ENCODE assay signal across 8 mouse cellular contexts in genomic region chr13:46911018-46911419, GRCm38 (mm10). TPM values are rescaled to one million over a fixed set of nuclear protein-coding genes. Genes with fewer than 3 reads are reported as not detected.
DNase-seq lines count a peak whose midpoint lies in the region; ATAC-seq lines count a peak whose summit lies in the region.

No protein-coding gene starts in this region.

- ATAC-seq in heart, embryonic 11.5 days (replicated peaks; ENCODE audit: insufficient number of reproducible peaks, low FRiP score, low TSS enrichment) = no peak
- no peak for ATAC-seq in heart, embryonic 14.5 days (ENCODE audit: insufficient number of reproducible peaks, insufficient read depth, low FRiP score, low read depth)
- ATAC-seq in intestine, embryonic 16.5 days = no peak

- H3K36me3 ChIP-seq in heart, embryonic 11.5 days (ENCODE audit: control insufficient read depth, insufficient read depth, low read length) = no peaks in the 10 kb centered on the region
- peaks cover 3% of the 10 kb centered on the region; the same call in 1 of the 2 replicates for H3K36me3 ChIP-seq in heart, embryonic 14.5 days (ENCODE audit: control insufficient read depth, insufficient read depth, low read length)
- 0 out of 2 replicates have a peak, but pooled peaks cover 4% of the 10 kb centered on the region for H3K36me3 ChIP-seq in intestine, embryonic 16.5 days (ENCODE audit: control insufficient read depth, insufficient read depth, low read length)

- peak overlapping the region; percentile 49; the same call in 1 of the 2 replicates for H3K9ac ChIP-seq in heart, embryonic 11.5 days (ENCODE audit: low read depth, low read length)
- H3K9ac ChIP-seq in heart, embryonic 14.5 days (ENCODE audit: low read length) = peak overlapping the region; percentile 13; the same call in 1 of the 2 replicates
- no peak overlapping the region for H3K9ac ChIP-seq in intestine, embryonic 16.5 days (ENCODE audit: low read depth, low read length)

- no peaks in the 10 kb centered on the region for H3K9me3 ChIP-seq in heart, embryonic 11.5 days (replicated peaks; ENCODE audit: control insufficient read depth, low read length)
- H3K9me3 ChIP-seq in heart, embryonic 14.5 days (ENCODE audit: control insufficient read depth, low read length) = no peaks in the 10 kb centered on the region
- H3K9me3 ChIP-seq in intestine, embryonic 16.5 days (ENCODE audit: control insufficient read depth, low read length) = no peaks in the 10 kb centered on the region

- no peaks in the 10 kb centered on the region for H3K27me3 ChIP-seq in heart, embryonic 11.5 days (ENCODE audit: control insufficient read depth, insufficient read depth, low read length)
- H3K27me3 ChIP-seq in heart, embryonic 14.5 days (ENCODE audit: control insufficient read depth, insufficient read depth, low read length) = no peaks in the 10 kb centered on the region
- no peaks in the 10 kb centered on the region for H3K27me3 ChIP-seq in intestine, embryonic 16.5 days (replicated peaks; ENCODE audit: control insufficient read depth, insufficient read depth, low read length)

- H3K4me3 ChIP-seq in heart, embryonic 11.5 days (ENCODE audit: low read depth, low read length) = no peak overlapping the region
- H3K4me3 ChIP-seq in heart, embryonic 14.5 days (ENCODE audit: control insufficient read depth in 1 of 2, insufficient read depth in 1 of 2, low read depth in 1 of 2, low read length in 2 of 2) = no peak overlapping the region
- no peak overlapping the region for H3K4me3 ChIP-seq in intestine, embryonic 16.5 days (ENCODE audit: low read length)

- no peak for DNase-seq in heart, adult 8-10 months (ENCODE audit: low spot score)
- DNase-seq in Muller cell, postnatal 12 days (ENCODE audit: inconsistent ontology term) = peak; percentile 48
- peak; percentile 35 for DNase-seq in cerebellum, adult 11 months
- DNase-seq in c-Kit-positive CD71-positive TER-119-positive erythroid progenitor cells, embryonic 14.5 days (ENCODE audit: low spot score) = no peak
- DNase-seq in gastrocnemius, adult 8-10 months (ENCODE audit: low spot score in 2 of 2) = no peak

- peak overlapping the region; percentile 16; the same call in 1 of the 2 replicates for H3K4me2 ChIP-seq in heart, embryonic 11.5 days
- no peak overlapping the region for H3K4me2 ChIP-seq in heart, embryonic 14.5 days (ENCODE audit: low read length)
- H3K4me2 ChIP-seq in intestine, embryonic 16.5 days (ENCODE audit: low read depth, low read length) = no peak overlapping the region

- peak overlapping the region; percentile 90 for H3K27ac ChIP-seq in heart, embryonic 11.5 days (ENCODE audit: low read depth, low read length)
- H3K27ac ChIP-seq in heart, embryonic 14.5 days (replicated peaks in 1 of 2; ENCODE audit: control insufficient read depth in 1 of 2, insufficient read depth in 1 of 2, low read depth in 2 of 2, low read length in 2 of 2) = peak overlapping the region; percentile 76 to 83
- H3K27ac ChIP-seq in intestine, embryonic 16.5 days (ENCODE audit: low read length) = no peak overlapping the region

- WGBS in heart, embryonic 11.5 days (ENCODE audit: insufficient replicate concordance) = 57% methylated on average over 11 of the region's 11 CpGs
- WGBS in heart, embryonic 14.5 days = 48% methylated on average over 11 of the region's 11 CpGs
- WGBS in intestine, embryonic 16.5 days = 58% methylated on average over 11 of the region's 11 CpGs

- peaks cover 52% of the 10 kb centered on the region for H3K4me1 ChIP-seq in heart, embryonic 11.5 days (ENCODE audit: control insufficient read depth, insufficient read depth, low read length)
- H3K4me1 ChIP-seq in heart, embryonic 14.5 days (ENCODE audit: control insufficient read depth in 2 of 2, insufficient read depth in 2 of 2, low read length in 2 of 2) = peaks cover 41 to 63% of the 10 kb centered on the region in 2 experiments
- H3K4me1 ChIP-seq in intestine, embryonic 16.5 days (ENCODE audit: control insufficient read depth, insufficient read depth, low read length) = no peaks in the 10 kb centered on the region

RNA-seq across cellular contexts. Expression of gene Kif13a, which starts 18.6 kb away (rescaled TPM):
- 39.8 and 42.6 TPM in 2 replicates for polyA plus RNA-seq in heart, embryonic 11.5 days (2014; fragmentation: Nextera tagmentation; extraction: Ambion mirVana)
- 100 to 1,000 TPM; 113 to 126 (median 121) TPM for total RNA-seq in heart, adult 8-10 months (2022)
- polyA plus RNA-seq in heart, embryonic 14.5 days (2014; fragmentation: Nextera tagmentation; extraction: Ambion mirVana) = 47.8 and 55.2 TPM in 2 replicates
- polyA plus RNA-seq in intestine, embryonic 16.5 days (2015; fragmentation: Nextera tagmentation; extraction: Ambion mirVana) = 6.2 and 7.6 TPM in 2 replicates
- total RNA-seq in gastrocnemius, adult 8-10 months (2022) = 100 to 1,000 TPM in 2 of 4 experiments, 10 to 100 TPM in 2; 88.4 to 103 (median 97.4) TPM

Comparison
In these comparisons a context has a peak if more than half of its experiments do, and no peak if none do; other contexts are left out.
1. DNase-seq: peak in Muller cell, postnatal 12 days (single experiment) and cerebellum, adult 11 months (single experiment); none in heart, adult 8-10 months (single experiment), c-Kit-positive CD71-positive TER-119-positive erythroid progenitor cells, embryonic 14.5 days (single experiment) and gastrocnemius, adult 8-10 months (0 of 2).